Mouse (Mus musculus) kidney, adult 2 months (tissue): Measurements from ENCODE around the gene BC024978.

ENCODE experiments used
- CTCF ChIP-seq: fragments of 200-500 bp; conservative IDR thresholded peaks from 2 replicates; pipeline ENCODE4 v1.5.1; 2011; ENCODE audit warnings: low read depth, mild to moderate bottlenecking, control low read depth, low read length, moderate library complexity, mixed read lengths; ENCODE audit not compliant: insufficient read depth, insufficient read length
- POLR2A ChIP-seq: fragments of 200-500 bp; IDR thresholded peaks from one replicate; pipeline ENCODE4 v1.6.1; 2011; ENCODE audit warnings: low read depth, low read length, control low read depth

GRCm38 (mm10) chr7:27156005-27156404 is 39.6 kb upstream of the BC024978 start:
- no peak for TF ChIP-seq POLR2A
- TF ChIP-seq CTCF, result no peak
